9 mouse cellular contexts compared by ENCODE assay signal in the genomic region with DNA sequence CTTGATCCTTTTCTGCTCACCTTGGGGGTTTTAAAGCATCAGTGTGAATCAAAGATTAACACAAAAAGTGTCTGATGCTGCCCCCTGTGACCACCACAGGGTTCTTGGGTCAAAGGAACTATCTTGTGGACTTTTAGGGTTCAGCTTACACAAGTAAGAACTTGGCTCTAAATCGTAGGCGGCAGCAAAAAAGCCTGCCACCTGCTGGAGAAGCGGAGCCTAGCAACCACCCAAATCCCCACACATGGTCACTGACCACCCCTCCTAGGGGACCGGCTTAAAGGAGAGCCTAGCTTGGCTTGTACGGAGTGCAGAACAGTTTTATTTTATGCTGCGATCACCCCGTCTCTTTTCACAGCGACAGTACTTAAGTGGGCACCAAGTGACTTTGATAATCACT. TPM values are rescaled to one million over a fixed set of nuclear protein-coding genes. Genes with fewer than 3 reads are reported as not detected.
DNase-seq lines count a peak whose midpoint lies in the region; ATAC-seq and TF ChIP-seq lines count a peak whose summit lies in the region.
"Had no signal": no experiment of that assay in that cellular context is flagged by ENCODE, and none has a peak within 500 bp of the region (broad histone marks: within the 10 kb centered on the region; RNA-seq: fewer than 3 reads in every experiment).

No protein-coding gene starts in this region.

- POLR2A ChIA-PET in Patski (lab: Charles Lee) = no interaction called here

- no peak overlapping the region for H3K27ac ChIP-seq in heart, embryonic 11.5 days (ENCODE audit: low read depth, low read length)
- H3K27ac ChIP-seq in midbrain, postnatal 0 days (ENCODE audit: low read depth, low read length) = no peak overlapping the region
- H3K27ac ChIP-seq: liver, embryonic 15.5 days had no signal

- no peaks in the 10 kb centered on the region for H3K27me3 ChIP-seq in heart, embryonic 11.5 days (ENCODE audit: control insufficient read depth, insufficient read depth, low read length)
- no peaks in the 10 kb centered on the region for H3K27me3 ChIP-seq in Patski
- no peaks in the 10 kb centered on the region for H3K27me3 ChIP-seq in midbrain, postnatal 0 days (ENCODE audit: insufficient read depth, low read length)
- H3K27me3 ChIP-seq: liver, embryonic 15.5 days had no signal

- no peak overlapping the region for H3K4me2 ChIP-seq in heart, embryonic 11.5 days
- H3K4me2 ChIP-seq in midbrain, postnatal 0 days (ENCODE audit: low read depth, low read length, poor library complexity, severe bottlenecking) = no peak overlapping the region
- H3K4me2 ChIP-seq: liver, embryonic 15.5 days had no signal

- no peaks in the 10 kb centered on the region for H3K36me3 ChIP-seq in heart, embryonic 11.5 days (ENCODE audit: control insufficient read depth, insufficient read depth, low read length)
- H3K36me3 ChIP-seq in midbrain, postnatal 0 days (ENCODE audit: insufficient read depth, low read length) = no peaks in the 10 kb centered on the region
- H3K36me3 ChIP-seq: liver, embryonic 15.5 days had no signal

- in situ Hi-C loops in Patski (cut with MboI; ENCODE audit: low pct_unique_long_range_greater_than_20kb) = no loop called here

- no peaks in the 10 kb centered on the region for H3K4me1 ChIP-seq in heart, embryonic 11.5 days (ENCODE audit: control insufficient read depth, insufficient read depth, low read length)
- no peaks in the 10 kb centered on the region for H3K4me1 ChIP-seq in midbrain, postnatal 0 days (ENCODE audit: insufficient read depth, low read length)
- H3K4me1 ChIP-seq: liver, embryonic 15.5 days had no signal

- intact Hi-C loops in heart, postnatal 10 days (cut with DNase I) = no loop called here
- intact Hi-C loops in left cerebral cortex, postnatal 25 days (cut with DNase I) = no loop called here

- H3K9ac ChIP-seq in heart, embryonic 11.5 days (ENCODE audit: low read depth, low read length) = no peak overlapping the region
- no peak overlapping the region for H3K9ac ChIP-seq in midbrain, postnatal 0 days (replicated peaks; ENCODE audit: low read length, poor library complexity, severe bottlenecking)
- H3K9ac ChIP-seq: liver, embryonic 15.5 days had no signal

- ATAC-seq in heart, embryonic 11.5 days (replicated peaks; ENCODE audit: insufficient number of reproducible peaks, low FRiP score, low TSS enrichment) = no peak
- ATAC-seq in Patski = no peak
- peak; percentile 50 for ATAC-seq in inflammation-experienced regulatory T-cells, adult 6 months
- ATAC-seq in midbrain, postnatal 0 days (ENCODE audit: low FRiP score) = no peak

- WGBS in heart, embryonic 11.5 days (ENCODE audit: insufficient replicate concordance) = 51% methylated on average over 8 of the region's 8 CpGs
- 47% methylated on average over 8 of the region's 8 CpGs for WGBS in midbrain, postnatal 0 days

- peak; percentile 23 to 53 for DNase-seq in heart, postnatal 10 days
- peak; percentile 21 for DNase-seq in CD4-positive helper T cell, adult 2 months (ENCODE audit: low read depth, low spot score)
- no peak for DNase-seq in Patski (ENCODE audit: low read depth, low spot score)
- peak; percentile 6 for DNase-seq in midbrain, postnatal 0 days (ENCODE audit: low spot score)
- DNase-seq in layer of hippocampus, adult 9-10 months (ENCODE audit: low spot score) = no peak
- no peak for DNase-seq in left cerebral cortex, postnatal 25 days (ENCODE audit: low spot score in 2 of 2)

- CTCF ChIA-PET in Patski (lab: Charles Lee) = interaction anchor here (3.6 kb wide), 1 partner anchor 11 kb away, joined by 12 read pairs; no protein-coding TSS in a partner anchor

- no peak overlapping the region for H3K4me3 ChIP-seq in heart, embryonic 11.5 days (ENCODE audit: low read depth, low read length)
- no peak overlapping the region for H3K4me3 ChIP-seq in midbrain, postnatal 0 days (ENCODE audit: low read depth, low read length)
- H3K4me3 ChIP-seq: liver, embryonic 15.5 days had no signal

- peak; percentile 70 for TF ChIP-seq CTCF in Patski (IDR thresholded peaks at IDR 0.05)
- peak; percentile 64 for TF ChIP-seq CTCF in midbrain, postnatal 0 days (IDR thresholded peaks at IDR 0.05)

- H3K9me3 ChIP-seq in heart, embryonic 11.5 days (replicated peaks; ENCODE audit: control insufficient read depth, low read length) = no peaks in the 10 kb centered on the region
- no peaks in the 10 kb centered on the region for H3K9me3 ChIP-seq in midbrain, postnatal 0 days (ENCODE audit: low read length)
- H3K9me3 ChIP-seq: liver, embryonic 15.5 days had no signal

RNA-seq across cellular contexts. Expression of a gene that starts 10.3 kb away (rescaled TPM):
- 1 to 10 TPM; 1.5 to 1.8 TPM for total RNA-seq in heart, postnatal 10 days (2021)
- polyA plus RNA-seq in heart, embryonic 11.5 days (2014; fragmentation: Nextera tagmentation; extraction: Ambion mirVana) = 0.79 and 1.4 TPM in 2 replicates
- polyA plus RNA-seq in Patski (2021) = 1.2 TPM
- polyA plus RNA-seq in inflammation-experienced regulatory T-cells, adult 6 months (2017; shearing (Covaris generic)) = 1 to 10 TPM in 1 of 3 experiments, under 1 TPM in 2; 0.55 to 3.2 (median 0.93) TPM
- total RNA-seq in midbrain, postnatal 0 days (2014; rRNA removed) = 1.3 and 2.3 TPM in 2 replicates
- 0.94 and 1.2 TPM in 2 replicates for polyA plus RNA-seq in midbrain, postnatal 0 days (2015; fragmentation: Nextera tagmentation; extraction: Ambion mirVana)
- 1 to 10 TPM; 1.2 to 2.0 TPM for total RNA-seq in left cerebral cortex, postnatal 25 days (2021)

RNA-seq across cellular contexts. Expression of a gene that starts 59.0 kb away (rescaled TPM):
- not detected for total RNA-seq in heart, postnatal 10 days (2021)
- not detected in 2 replicates for polyA plus RNA-seq in heart, embryonic 11.5 days (2014; fragmentation: Nextera tagmentation; extraction: Ambion mirVana)
- not detected for polyA plus RNA-seq in Patski (2021)
- polyA plus RNA-seq in inflammation-experienced regulatory T-cells, adult 6 months (2017; shearing (Covaris generic)) = not detected
- total RNA-seq in midbrain, postnatal 0 days (2014; rRNA removed) = not detected in 2 replicates
- not detected in 2 replicates for polyA plus RNA-seq in midbrain, postnatal 0 days (2015; fragmentation: Nextera tagmentation; extraction: Ambion mirVana)
- total RNA-seq in left cerebral cortex, postnatal 25 days (2021) = under 1 TPM in 1 of 2 experiments, not detected in 1; 0.18 TPM
- polyA plus RNA-seq: liver, embryonic 15.5 days had no signal

Comparison
In these comparisons a context has a peak if more than half of its experiments do, and no peak if none do; other contexts are left out.
1. DNase-seq: peak in heart, postnatal 10 days (2 of 2), CD4-positive helper T cell, adult 2 months (single experiment) and midbrain, postnatal 0 days (single experiment); none in Patski (single experiment), layer of hippocampus, adult 9-10 months (single experiment) and left cerebral cortex, postnatal 25 days (0 of 2).